Mouse (Mus musculus) intestine, postnatal 0 days (tissue): ENCODE data around the gene Slc22a12. TPM values are rescaled to one million over a fixed set of nuclear protein-coding genes. Genes with fewer than 3 reads are reported as not detected.

Experiments
- ATAC-seq: fragments of 200-750 bp; cut with Nextera tagmentation; 2 replicates; pipeline ENCODE4 v1.8.0; 2017; ENCODE audit warnings: mild to moderate bottlenecking, moderate TSS enrichment, moderate library complexity
- H3K27ac ChIP-seq: fragments of 300-500 bp; sonication (generic); 2 replicates; pipeline ENCODE4 v1.5.1; 2014; ENCODE audit warnings: mild to moderate bottlenecking, low read depth, low read length, moderate library complexity
- H3K27me3 ChIP-seq: fragments of 300-500 bp; sonication (generic); replicated peaks from 2 replicates; pipeline ENCODE4 v1.6.1; 2014; ENCODE audit warnings: low read length, mixed read lengths; ENCODE audit not compliant: control insufficient read depth, insufficient read depth
- H3K36me3 ChIP-seq: fragments of 300-500 bp; sonication (generic); 2 replicates; pipeline ENCODE4 v1.6.1; 2014; ENCODE audit warnings: mild to moderate bottlenecking, moderate library complexity; ENCODE audit not compliant: control insufficient read depth, insufficient read depth
- H3K4me1 ChIP-seq: fragments of 300-500 bp; sonication (generic); replicated peaks from 2 replicates; pipeline ENCODE4 v1.6.1; 2014; ENCODE audit warnings: antibody characterized with exemption, low read length, mixed read lengths; ENCODE audit not compliant: control insufficient read depth, insufficient read depth
- H3K4me2 ChIP-seq: fragments of 300-500 bp; sonication (generic); replicated peaks from 2 replicates; pipeline ENCODE4 v1.6.1; 2014; ENCODE audit warnings: low read depth, mild to moderate bottlenecking, moderate library complexity
- H3K4me3 ChIP-seq: fragments of 300-500 bp; sonication (generic); 2 replicates; pipeline ENCODE4 v1.5.1; 2014; ENCODE audit warnings: low read depth, low read length
- H3K9ac ChIP-seq: fragments of 300-500 bp; sonication (generic); 2 replicates; pipeline ENCODE4 v1.6.1; 2014; ENCODE audit warnings: mild to moderate bottlenecking, low read depth, low read length
- H3K9me3 ChIP-seq: fragments of 300-500 bp; sonication (generic); 2 replicates; pipeline ENCODE4 v1.6.1; 2016; ENCODE audit warnings: mixed run types; ENCODE audit not compliant: control insufficient read depth
- CTCF ChIP-seq: sonication (generic); IDR thresholded peaks from 2 replicates; pipeline ENCODE4 v1.5.1; 2016; ENCODE audit warnings: low read depth, mild to moderate bottlenecking, control low read depth, antibody characterized with exemption, moderate library complexity
- WGBS: fragments of 180-500 bp; shearing (Covaris S2); extraction: QIAGEN DNeasy Blood & Tissue Kit; methylation state at CpG from one replicate; pipeline ENCODE4 v1.1.7; 2014; 5-methylcytosine and 5-hydroxymethylcytosine counted together
- polyA plus RNA-seq: library from polyadenylated mRNA; unstranded; fragments of >200 nt; fragmentation: Nextera tagmentation; extraction: Ambion mirVana; gene quantifications from 2 replicates; pipeline ENCODE4 v1.2.1, GENCODE M21; 2015

Slc22a12 gene
- polyA plus RNA-seq, 1 experiment from 2014 or later, result not detected

DNA sequence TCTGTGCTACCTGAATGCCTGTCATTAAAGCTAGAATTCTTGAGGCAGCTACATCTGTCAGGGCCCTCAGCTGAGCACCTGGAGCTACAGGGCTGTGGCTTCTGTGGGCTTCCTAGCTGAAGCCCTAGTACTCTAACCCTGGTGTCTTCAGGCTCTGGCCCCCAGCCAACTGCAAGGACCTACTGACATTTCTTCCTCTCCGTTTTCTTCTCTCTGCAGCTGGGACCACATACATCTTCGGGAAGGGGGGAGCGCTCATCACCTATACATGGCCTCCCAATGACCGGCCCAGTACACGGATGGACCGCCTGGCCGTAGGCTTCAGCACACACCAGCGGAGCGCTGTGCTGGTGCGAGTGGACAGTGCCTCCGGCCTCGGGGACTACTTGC is 38.2 kb downstream of the Slc22a12 start:
- Histone ChIP-seq H3K27ac (no peak overlapping the region), H3K27me3 (peaks cover 64% of the 10 kb centered on the region), H3K9ac (no peak overlapping the region), H3K4me2 (no peak overlapping the region), H3K9me3 (no peaks in the 10 kb centered on the region), H3K36me3 (no peaks in the 10 kb centered on the region), H3K4me1 (0 out of 2 replicates have a peak, but pooled peaks cover 9% of the 10 kb centered on the region), H3K4me3 (no peak overlapping the region)
- WGBS, result 83% methylated on average over 12 of the region's 12 CpGs
- no peak for TF ChIP-seq CTCF
- ATAC-seq, result peak; percentile 4; the same call in 1 of the 2 replicates

GRCm38 (mm10) chr19:6503926-6504655 is 38.7 kb downstream of the Slc22a12 start:
- H3K36me3 ChIP-seq, result no peaks in the 10 kb centered on the region
- H3K9me3 ChIP-seq, result no peaks in the 10 kb centered on the region
- H3K4me2 ChIP-seq, result no peak overlapping the region
- H3K4me1 ChIP-seq, result 0 out of 2 replicates have a peak, but pooled peaks cover 9% of the 10 kb centered on the region
- no peak for TF ChIP-seq CTCF
- no peak overlapping the region for H3K27ac ChIP-seq
- WGBS, result 30% methylated on average over 16 of the region's 16 CpGs
- no peak overlapping the region for H3K9ac ChIP-seq
- ATAC-seq, result peak; percentile 12; the same call in 1 of the 2 replicates
- no peak overlapping the region for H3K4me3 ChIP-seq
- peaks cover 69% of the 10 kb centered on the region for H3K27me3 ChIP-seq

DNA sequence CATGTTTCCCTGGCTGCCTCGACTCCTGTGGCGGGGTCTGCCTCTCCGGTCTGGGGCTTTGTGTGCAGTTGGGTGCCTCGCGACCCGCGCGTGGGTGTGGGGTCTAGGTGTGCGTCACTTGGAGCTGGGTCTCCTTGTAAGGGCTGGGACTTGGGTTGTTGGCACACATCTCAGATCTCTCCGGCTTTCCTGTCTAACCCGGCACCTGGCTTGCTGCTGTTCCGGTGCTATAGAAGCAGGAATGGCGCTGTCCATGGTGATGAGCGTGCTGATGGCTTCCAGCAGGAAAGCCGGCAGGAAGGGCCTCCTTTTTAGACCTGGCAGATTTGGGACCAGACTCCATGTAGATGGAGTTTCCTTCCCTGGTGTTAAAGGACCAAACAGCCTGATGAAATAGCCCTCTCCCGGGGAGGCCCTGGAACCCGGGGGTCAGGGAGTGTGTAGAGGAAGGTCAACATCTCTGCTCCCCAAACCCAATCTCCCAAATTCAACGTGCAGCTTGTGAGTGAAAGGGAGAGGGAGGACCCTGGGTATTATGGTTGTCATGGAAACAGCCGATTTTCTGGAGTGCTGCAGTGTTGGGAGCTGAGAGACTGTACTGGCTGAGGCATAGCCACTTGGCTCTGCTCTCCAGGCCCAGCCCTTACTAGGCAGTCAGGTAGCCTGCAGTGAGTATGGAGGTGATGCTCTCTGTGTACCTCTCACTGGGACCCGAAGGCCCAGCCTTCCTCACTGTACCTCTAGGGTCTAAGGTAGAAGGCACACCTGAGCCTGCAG is 40.1 kb downstream of the Slc22a12 start:
- H3K4me1 ChIP-seq, result 0 out of 2 replicates have a peak, but pooled peaks cover 9% of the 10 kb centered on the region
- H3K27ac ChIP-seq, result no peak overlapping the region
- H3K9me3 ChIP-seq, result no peaks in the 10 kb centered on the region
- H3K27me3 ChIP-seq, result peaks cover 83% of the 10 kb centered on the region
- H3K4me2 ChIP-seq, result peak overlapping the region; percentile 68
- 4% methylated on average over 20 of the region's 20 CpGs for WGBS
- TF ChIP-seq CTCF, result no peak
- H3K36me3 ChIP-seq, result no peaks in the 10 kb centered on the region
- no peak overlapping the region for H3K9ac ChIP-seq
- H3K4me3 ChIP-seq, result peak overlapping the region; percentile 27
- ATAC-seq, result peak; percentile 20; the same call in 1 of the 2 replicates

DNA sequence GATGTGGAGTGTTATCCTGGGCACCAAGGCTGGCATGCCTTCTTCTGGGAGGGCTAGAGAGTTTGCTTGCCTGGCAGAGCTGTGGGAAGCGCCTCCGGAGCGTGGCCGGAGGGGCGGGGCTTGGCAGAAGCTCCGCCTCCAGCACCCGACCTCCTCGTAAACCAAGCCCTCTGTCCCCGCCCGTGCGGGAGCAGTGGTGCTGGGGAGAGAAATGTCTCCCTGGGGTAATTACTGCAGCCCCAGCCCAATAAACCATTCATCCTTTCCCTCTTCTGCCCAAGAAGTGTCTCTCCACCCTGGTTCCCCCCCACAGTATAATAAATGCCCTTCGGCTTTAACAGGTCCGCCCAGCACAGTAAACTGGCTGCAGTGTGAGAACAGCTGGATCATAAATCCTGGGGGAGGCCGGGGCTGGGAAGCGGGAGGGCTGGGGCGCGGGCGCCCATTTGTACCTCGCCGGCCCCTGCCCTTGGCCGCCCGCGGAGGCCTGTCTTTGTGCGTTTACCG is 40.7 kb downstream of the Slc22a12 start:
- 0 out of 2 replicates have a peak, but pooled peaks cover 9% of the 10 kb centered on the region for H3K4me1 ChIP-seq
- ATAC-seq, result peak; percentile 20; the same call in 1 of the 2 replicates
- no peak for TF ChIP-seq CTCF
- no peak overlapping the region for H3K27ac ChIP-seq
- H3K27me3 ChIP-seq, result peaks cover 87% of the 10 kb centered on the region
- under 1% methylated on average over 22 of the region's 25 CpGs for WGBS
- peak overlapping the region; percentile 68 for H3K4me2 ChIP-seq
- H3K9me3 ChIP-seq, result no peaks in the 10 kb centered on the region
- H3K36me3 ChIP-seq, result no peaks in the 10 kb centered on the region
- no peak overlapping the region for H3K9ac ChIP-seq
- H3K4me3 ChIP-seq, result peak overlapping the region; percentile 27

GRCm38 (mm10) chr19:6500636-6501025 is 42.2 kb downstream of the Slc22a12 start:
- Histone ChIP-seq H3K27ac (no peak overlapping the region), H3K36me3 (no peaks in the 10 kb centered on the region), H3K9ac (no peak overlapping the region), H3K27me3 (peaks cover 88% of the 10 kb centered on the region), H3K9me3 (no peaks in the 10 kb centered on the region), H3K4me2 (no peak overlapping the region), H3K4me3 (no peak overlapping the region), H3K4me1 (0 out of 2 replicates have a peak, but pooled peaks cover 9% of the 10 kb centered on the region)
- no peak for TF ChIP-seq CTCF
- 26% methylated on average over 2 of the region's 2 CpGs for WGBS
- no peak for ATAC-seq

DNA sequence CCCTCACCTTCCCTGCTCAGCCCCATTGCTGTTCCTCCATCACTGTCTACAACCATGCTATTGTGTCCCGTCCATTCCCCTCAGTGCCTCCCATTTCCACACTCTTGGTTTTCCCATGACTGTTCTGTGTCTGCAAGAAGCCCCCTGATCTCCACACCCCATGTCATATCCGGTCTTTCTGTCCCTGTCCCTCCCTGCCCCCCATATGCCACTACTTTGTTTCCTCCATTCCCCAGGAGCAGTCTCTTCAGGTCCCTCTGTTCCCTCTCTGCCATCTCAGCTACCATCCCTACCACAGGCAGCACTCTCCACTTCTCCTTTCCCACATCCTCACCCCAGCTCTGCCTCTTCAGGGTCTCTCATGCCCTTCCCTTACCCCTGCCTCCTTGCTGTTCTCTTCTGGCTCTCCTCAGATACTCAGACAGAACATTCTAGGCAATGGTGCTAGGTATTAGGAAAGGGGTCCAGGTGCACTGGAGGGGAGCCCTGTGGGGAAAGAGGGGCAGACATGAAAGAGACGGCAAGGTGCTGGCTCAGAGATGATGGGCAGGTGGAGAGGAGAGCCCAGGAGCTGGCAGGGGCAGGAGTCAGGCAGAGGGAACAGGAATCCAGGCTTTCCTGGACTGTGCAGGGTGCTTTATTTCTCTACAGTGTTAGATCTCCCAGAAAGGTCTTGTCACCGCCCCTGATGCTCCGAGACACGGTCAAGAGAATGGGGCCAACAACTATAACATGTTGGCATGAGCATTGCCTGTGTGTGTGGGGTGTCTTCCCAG is 42.8 kb downstream of the Slc22a12 start:
- Histone ChIP-seq H3K4me2 (no peak overlapping the region), H3K4me1 (0 out of 2 replicates have a peak, but pooled peaks cover 9% of the 10 kb centered on the region), H3K36me3 (no peaks in the 10 kb centered on the region), H3K27me3 (peaks cover 88% of the 10 kb centered on the region), H3K27ac (no peak overlapping the region), H3K9ac (no peak overlapping the region), H3K4me3 (no peak overlapping the region), H3K9me3 (no peaks in the 10 kb centered on the region)
- TF ChIP-seq CTCF, result no peak
- WGBS, result 55% methylated on average over 6 of the region's 6 CpGs
- ATAC-seq, result no peak
